Mouse (Mus musculus): ENCODE results near the gene Col4a2. TPM values are rescaled to one million over a fixed set of nuclear protein-coding genes. Genes with fewer than 3 reads are reported as not detected.
A peak's percentile ranks its signal among the peaks of the same experiment; 100 is the strongest.

Gene Col4a2
- polyA plus RNA-seq, 1 experiment: 0.14 TPM

- Histone ChIP-seq H3K27me3 (ENCODE audit: control insufficient read depth) (no peaks in the 10 kb centered on the region; the same call in 1 of the 2 replicates), H3K36me3 (ENCODE audit: control insufficient read depth) (no peaks in the 10 kb centered on the region), H3K4me1 (ENCODE audit: control insufficient read depth) (no peaks in the 10 kb centered on the region), H3K4me3 (replicated peaks) (no peak overlapping the region), H3K9me3 (ENCODE audit: control insufficient read depth, low read length) (no peaks in the 10 kb centered on the region)
- no peak for TF ChIP-seq TAL1 (IDR thresholded peaks at IDR 0.05; ENCODE audit: low read length)
- no peak for TF ChIP-seq GATA1 (IDR thresholded peaks at IDR 0.05; ENCODE audit: low read length)
These were observed 7.1 kb upstream of the Col4a2 start for GRCm38 (mm10) chr8:11305539-11305938.

- Histone ChIP-seq H3K9me3 (ENCODE audit: control insufficient read depth, low read length) (no peaks in the 10 kb centered on the region), H3K27me3 (ENCODE audit: control insufficient read depth) (peaks cover 14% of the 10 kb centered on the region), H3K4me3 (replicated peaks) (no peak overlapping the region), H3K36me3 (ENCODE audit: control insufficient read depth) (no peaks in the 10 kb centered on the region), H3K4me1 (ENCODE audit: control insufficient read depth) (no peaks in the 10 kb centered on the region)
- TF ChIP-seq GATA1 (IDR thresholded peaks at IDR 0.05; ENCODE audit: low read length): no peak
- TF ChIP-seq TAL1 (IDR thresholded peaks at IDR 0.05; ENCODE audit: low read length): no peak
These were observed 5.2 kb upstream of the Col4a2 start for GRCm38 (mm10) chr8:11307451-11307850.

GRCm38 (mm10) chr8:11308570-11308998 is 4.0 kb upstream of the Col4a2 start:
- H3K27me3 ChIP-seq (ENCODE audit: control insufficient read depth): peaks cover 25% of the 10 kb centered on the region
- no peak for TF ChIP-seq TAL1 (IDR thresholded peaks at IDR 0.05; ENCODE audit: low read length)
- TF ChIP-seq GATA1 (IDR thresholded peaks at IDR 0.05; ENCODE audit: low read length): no peak

GRCm38 (mm10) chr8:11309226-11309625 is 3.4 kb upstream of the Col4a2 start:
- no peaks in the 10 kb centered on the region for H3K4me1 ChIP-seq (ENCODE audit: control insufficient read depth)
- no peak overlapping the region for H3K4me3 ChIP-seq (replicated peaks)
- peaks cover 30% of the 10 kb centered on the region for H3K27me3 ChIP-seq (ENCODE audit: control insufficient read depth)
- TF ChIP-seq TAL1 (IDR thresholded peaks at IDR 0.05; ENCODE audit: low read length) (no peak), GATA1 (IDR thresholded peaks at IDR 0.05; ENCODE audit: low read length) (no peak)
- no peaks in the 10 kb centered on the region for H3K9me3 ChIP-seq (ENCODE audit: control insufficient read depth, low read length)
- H3K36me3 ChIP-seq (ENCODE audit: control insufficient read depth): no peaks in the 10 kb centered on the region

More at GRCm38 (mm10) chr8:11308570-11308998, 4.0 kb upstream of the Col4a2 start:
- no peaks in the 10 kb centered on the region for H3K36me3 ChIP-seq (ENCODE audit: control insufficient read depth)
- no peaks in the 10 kb centered on the region for H3K9me3 ChIP-seq (ENCODE audit: control insufficient read depth, low read length)
- no peaks in the 10 kb centered on the region for H3K4me1 ChIP-seq (ENCODE audit: control insufficient read depth)
- no peak overlapping the region for H3K4me3 ChIP-seq (replicated peaks)

- Histone ChIP-seq H3K36me3 (ENCODE audit: control insufficient read depth) (no peaks in the 10 kb centered on the region), H3K27me3 (ENCODE audit: control insufficient read depth) (peaks cover 35% of the 10 kb centered on the region), H3K4me3 (replicated peaks) (no peak overlapping the region), H3K9me3 (ENCODE audit: control insufficient read depth, low read length) (no peaks in the 10 kb centered on the region), H3K4me1 (ENCODE audit: control insufficient read depth) (no peaks in the 10 kb centered on the region)
- TF ChIP-seq TAL1 (IDR thresholded peaks at IDR 0.05; ENCODE audit: low read length): no peak
- TF ChIP-seq GATA1 (IDR thresholded peaks at IDR 0.05; ENCODE audit: low read length): no peak
These were observed 2.6 kb upstream of the Col4a2 start for GRCm38 (mm10) chr8:11310049-11310448.

- Histone ChIP-seq H3K4me3 (replicated peaks) (peak overlapping the region; percentile 45), H3K27me3 (ENCODE audit: control insufficient read depth) (peaks cover 35% of the 10 kb centered on the region), H3K9me3 (ENCODE audit: control insufficient read depth, low read length) (no peaks in the 10 kb centered on the region), H3K36me3 (ENCODE audit: control insufficient read depth) (no peaks in the 10 kb centered on the region), H3K4me1 (ENCODE audit: control insufficient read depth) (no peaks in the 10 kb centered on the region)
- TF ChIP-seq GATA1 (IDR thresholded peaks at IDR 0.05; ENCODE audit: low read length): no peak
- TF ChIP-seq TAL1 (IDR thresholded peaks at IDR 0.05; ENCODE audit: low read length): no peak
These were observed 790 bp upstream of the Col4a2 start for GRCm38 (mm10) chr8:11311681-11312348.

GRCm38 (mm10) chr8:11313176-11314111 is 839 bp downstream of the Col4a2 start:
- Histone ChIP-seq H3K4me3 (replicated peaks) (peak overlapping the region; percentile 45), H3K4me1 (ENCODE audit: control insufficient read depth) (no peaks in the 10 kb centered on the region), H3K9me3 (ENCODE audit: control insufficient read depth, low read length) (no peaks in the 10 kb centered on the region), H3K36me3 (ENCODE audit: control insufficient read depth) (no peaks in the 10 kb centered on the region), H3K27me3 (ENCODE audit: control insufficient read depth) (peaks cover 35% of the 10 kb centered on the region)
- TF ChIP-seq GATA1 (IDR thresholded peaks at IDR 0.05; ENCODE audit: low read length): no peak
- TF ChIP-seq TAL1 (IDR thresholded peaks at IDR 0.05; ENCODE audit: low read length): no peak

GRCm38 (mm10) chr8:11314613-11315012 is 2.0 kb downstream of the Col4a2 start:
- H3K4me1 ChIP-seq (ENCODE audit: control insufficient read depth): no peaks in the 10 kb centered on the region
- TF ChIP-seq GATA1 (IDR thresholded peaks at IDR 0.05; ENCODE audit: low read length) (no peak), TAL1 (IDR thresholded peaks at IDR 0.05; ENCODE audit: low read length) (no peak)
- H3K9me3 ChIP-seq (ENCODE audit: control insufficient read depth, low read length): no peaks in the 10 kb centered on the region
- no peaks in the 10 kb centered on the region for H3K36me3 ChIP-seq (ENCODE audit: control insufficient read depth)
- H3K27me3 ChIP-seq (ENCODE audit: control insufficient read depth): peaks cover 35% of the 10 kb centered on the region
- H3K4me3 ChIP-seq (replicated peaks): no peak overlapping the region

All from erythroblast, embryonic 14.5 days (primary cell).